Mouse (Mus musculus): Measurements from ENCODE around the gene Gm1993. TPM values are rescaled to one million over a fixed set of nuclear protein-coding genes. Genes with fewer than 3 reads are reported as not detected.

Gene Gm1993
- not detected for total RNA-seq (2023)

DNA sequence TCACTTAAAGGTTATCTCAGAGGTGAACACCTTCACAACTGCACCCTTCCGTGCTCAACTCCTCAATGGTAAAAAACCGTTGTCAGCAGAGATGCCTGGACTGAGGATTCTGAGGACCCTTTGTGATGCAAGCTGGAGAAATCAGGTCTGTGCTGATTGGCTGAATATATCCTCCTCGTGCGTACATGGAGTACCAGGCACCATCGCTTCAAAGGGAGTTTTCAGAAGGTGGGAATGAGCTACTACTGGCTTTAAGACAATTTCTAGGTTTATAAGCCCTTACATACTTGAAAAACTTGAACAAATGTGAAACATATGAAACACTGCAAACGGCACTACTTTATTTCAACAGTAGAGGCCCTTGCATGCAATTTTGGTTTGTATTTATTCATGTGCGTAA lies at the start of gene Gm1993:
Gene Gm1993 (minus strand): TSS at position 101 of the 400 bp plus-strand sequence.

All from B cell, adult 67 days (primary cell).